Mouse (Mus musculus) lung, adult 18-20 months (tissue): ENCODE measurements around the gene Auts2.

Experiments
- DNase-seq, 2 experiments: peaks; one replicate each; pipeline ENCODE4 v3.0.0; 2022; ENCODE audit warnings: mixed read lengths in 2 of 2

Gene Auts2

GRCm38 (mm10) chr5:131710735-131711473, 832.2 kb downstream of the Auts2 start:
- no peak for DNase-seq

GRCm38 (mm10) chr5:131707471-131707870, 835.7 kb downstream of the Auts2 start:
- DNase-seq, result no peak

GRCm38 (mm10) chr5:131703729-131704128, 839.4 kb downstream of the Auts2 start:
- DNase-seq, result no peak

DNA sequence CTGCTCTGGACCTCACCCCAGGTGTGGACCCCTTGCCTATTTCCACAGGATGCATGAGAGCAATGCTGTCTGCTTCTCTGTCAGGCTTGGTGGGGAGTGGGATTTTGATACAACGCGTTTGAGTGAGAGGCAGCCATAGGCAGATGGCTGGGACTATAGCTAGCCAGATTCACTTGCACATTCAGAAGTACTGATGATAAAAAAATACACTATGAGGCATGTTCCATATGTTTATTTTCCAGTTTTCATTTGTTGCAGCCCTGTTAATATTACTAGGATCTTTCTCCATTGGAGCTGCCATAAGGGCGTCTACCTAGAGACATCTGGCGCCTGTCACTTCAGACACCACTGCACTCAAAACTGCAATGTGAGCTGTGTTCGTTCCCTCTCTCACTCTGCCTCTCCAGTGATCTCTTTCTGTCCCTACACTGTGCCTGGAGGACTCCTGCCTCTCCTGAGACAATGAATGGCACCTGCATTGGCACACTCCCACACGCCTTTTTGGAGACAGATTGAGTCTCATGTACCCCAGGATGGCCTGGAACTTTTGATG, 840.2 kb downstream of the Auts2 start:
- no peak for DNase-seq

DNA sequence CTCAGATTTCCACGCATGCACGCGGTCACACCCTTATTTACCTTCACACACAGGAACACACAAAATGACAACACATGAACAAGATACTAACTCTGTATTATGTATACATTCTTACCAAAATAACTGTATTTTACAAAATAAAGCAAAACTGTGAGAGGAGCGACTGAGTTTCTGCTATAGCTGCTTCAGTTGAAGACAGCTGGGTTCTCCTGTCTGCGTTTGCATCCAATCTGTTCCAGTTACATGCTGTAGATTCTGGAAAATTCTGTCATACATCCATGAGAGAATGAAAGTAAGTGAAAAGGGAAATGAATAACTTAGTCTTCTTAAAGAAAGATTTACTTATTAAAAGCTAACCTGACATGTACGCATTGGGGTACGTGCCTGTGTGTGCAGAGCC, 844.2 kb downstream of the Auts2 start:
- no peak for DNase-seq

DNA sequence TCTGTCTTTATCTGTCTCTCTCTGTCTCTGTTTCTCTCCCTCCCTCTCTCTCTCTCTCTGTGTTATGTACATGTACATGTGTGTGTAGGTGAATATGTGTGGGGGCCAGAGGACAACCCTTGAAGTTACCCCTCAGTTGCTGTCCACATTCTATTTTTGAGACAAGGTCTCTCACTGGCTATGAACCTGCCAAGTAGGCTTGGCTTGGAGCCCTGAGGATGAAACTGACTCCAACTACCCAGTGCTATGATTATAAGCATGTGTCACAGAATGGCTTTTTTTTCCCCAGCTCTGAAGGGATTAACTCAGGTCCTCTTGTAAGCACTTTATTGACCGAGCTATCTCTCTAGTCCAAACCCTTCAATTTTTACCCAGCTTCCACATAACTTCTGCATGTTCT, 852.4 kb downstream of the Auts2 start:
- no peak for DNase-seq

GRCm38 (mm10) chr5:131686956-131687618, 856.1 kb downstream of the Auts2 start:
- DNase-seq, result no peak

- no peak for DNase-seq
These were observed 862.9 kb downstream of the Auts2 start for GRCm38 (mm10) chr5:131680127-131680845.

DNA sequence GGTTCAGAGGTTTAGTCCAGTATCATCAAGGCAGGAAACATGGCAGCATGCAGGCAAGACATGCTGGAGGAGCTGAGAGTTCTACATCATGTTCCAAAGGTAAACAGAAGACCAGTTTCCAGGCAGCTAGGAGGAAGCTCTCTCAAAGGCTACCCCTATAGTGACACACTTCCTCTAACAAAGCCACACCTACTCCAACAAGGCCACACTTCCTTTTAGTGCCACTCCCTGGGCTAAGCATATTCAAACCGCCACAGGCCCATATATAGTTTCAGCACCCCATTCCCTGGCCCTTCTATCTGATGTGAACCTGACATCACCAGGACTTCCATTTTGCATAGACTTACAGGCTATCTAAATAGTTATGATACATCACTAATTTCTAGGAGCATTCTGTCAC, 863.6 kb downstream of the Auts2 start:
- DNase-seq, result no peak

- no peak for DNase-seq
These were observed 865.6 kb downstream of the Auts2 start for GRCm38 (mm10) chr5:131677518-131677917.

DNA sequence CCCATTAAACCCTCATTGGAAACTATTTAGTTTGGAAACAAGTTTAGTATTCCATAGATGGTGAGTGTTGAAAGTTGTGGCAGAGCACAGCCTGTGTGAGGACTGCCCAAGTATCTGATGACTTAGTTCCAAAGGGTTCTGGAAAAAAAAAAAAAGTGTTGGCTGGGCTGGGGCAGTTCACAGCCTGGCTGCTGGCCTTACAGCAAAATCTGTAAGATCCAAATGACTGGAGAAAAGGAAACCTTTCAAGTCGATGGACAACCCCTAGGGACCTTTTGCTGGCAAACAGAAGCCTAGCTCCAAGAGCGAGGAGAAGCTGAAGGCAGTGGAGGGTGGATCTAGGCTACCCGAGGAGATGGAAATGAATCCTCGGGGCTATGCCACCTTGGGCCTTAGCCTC, 869.4 kb downstream of the Auts2 start:
- peak in 1 of 2 experiments; percentile 3 for DNase-seq

GRCm38 (mm10) chr5:131665068-131665467, 878.1 kb downstream of the Auts2 start:
- DNase-seq, result no peak

- DNase-seq, result no peak
These were observed 878.5 kb downstream of the Auts2 start for GRCm38 (mm10) chr5:131664657-131665056.

DNA sequence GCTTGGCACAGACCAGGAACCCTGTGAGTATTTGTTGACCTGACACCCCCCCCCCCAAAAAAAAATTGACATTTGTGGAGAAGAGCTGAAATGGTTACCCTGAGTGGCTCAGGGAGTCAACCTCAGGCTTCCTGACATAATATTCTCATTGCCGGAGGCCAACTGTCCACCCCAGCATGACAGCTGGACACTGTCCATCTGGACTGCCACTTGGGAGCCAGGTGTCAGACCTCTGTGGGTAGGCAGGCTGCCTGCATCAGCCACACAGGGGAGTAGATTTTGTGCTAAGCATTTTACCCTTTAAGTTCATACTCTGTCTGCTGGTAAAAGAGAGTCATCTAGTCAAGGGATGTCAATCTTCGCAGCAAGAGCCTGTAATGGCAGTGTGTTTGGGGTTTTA, 880.5 kb downstream of the Auts2 start:
- no peak for DNase-seq

DNA sequence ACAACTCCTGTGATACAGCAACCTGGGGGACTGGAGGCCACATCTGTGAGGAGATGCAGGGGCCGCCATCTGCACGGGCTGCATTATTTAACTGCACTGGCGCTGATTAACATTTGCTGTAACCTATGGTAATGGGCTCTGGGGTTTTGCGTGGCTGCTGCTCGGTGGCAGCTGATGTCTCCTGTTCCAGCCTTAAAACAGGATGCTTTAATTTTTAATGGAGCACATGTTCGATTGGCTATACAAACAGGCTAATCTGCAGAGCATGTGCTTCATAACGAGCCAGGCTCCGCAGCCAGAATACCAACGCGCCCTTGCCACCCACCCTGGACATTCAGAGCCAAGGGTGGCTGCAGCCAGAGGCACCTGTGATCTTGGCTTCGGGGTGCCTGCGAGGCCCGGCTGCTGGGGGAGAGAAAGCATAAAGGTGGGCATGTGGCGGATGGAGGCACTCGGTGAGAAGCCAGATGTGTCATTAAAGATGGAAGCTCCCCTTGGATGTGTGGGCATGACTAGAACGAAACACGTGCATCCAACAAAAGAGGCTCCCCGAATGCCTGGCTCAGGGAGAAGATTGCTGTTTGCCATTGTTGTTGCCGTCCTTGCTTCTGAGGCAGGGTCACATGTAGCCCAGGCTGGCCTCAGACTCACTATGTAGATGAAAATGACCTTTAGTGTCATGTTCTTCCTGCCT, 884.2 kb downstream of the Auts2 start:
- DNase-seq, result no peak

DNA sequence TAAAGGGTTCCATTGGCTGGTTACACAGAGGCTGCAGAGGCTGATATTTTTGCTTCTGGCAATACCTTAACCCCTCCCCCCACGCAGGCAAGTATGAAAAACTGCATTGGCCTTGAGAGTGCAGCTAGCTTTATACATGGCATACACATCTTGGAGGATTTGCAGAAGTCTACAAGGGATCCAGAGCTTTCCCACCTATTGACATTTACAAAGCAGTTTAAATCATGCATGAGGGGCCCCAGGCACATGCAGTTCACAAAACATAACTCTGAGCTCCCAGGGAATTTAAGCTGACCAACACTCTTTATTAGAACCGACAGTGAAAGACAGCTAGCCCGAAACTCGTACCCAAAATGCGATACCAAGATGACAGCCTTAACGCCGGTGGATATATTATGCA, 888.9 kb downstream of the Auts2 start:
- no peak for DNase-seq

GRCm38 (mm10) chr5:131650381-131650891, 892.7 kb downstream of the Auts2 start:
- no peak for DNase-seq

GRCm38 (mm10) chr5:131647683-131648119, 895.4 kb downstream of the Auts2 start:
- peak; percentile 23 to 43 for DNase-seq

DNA sequence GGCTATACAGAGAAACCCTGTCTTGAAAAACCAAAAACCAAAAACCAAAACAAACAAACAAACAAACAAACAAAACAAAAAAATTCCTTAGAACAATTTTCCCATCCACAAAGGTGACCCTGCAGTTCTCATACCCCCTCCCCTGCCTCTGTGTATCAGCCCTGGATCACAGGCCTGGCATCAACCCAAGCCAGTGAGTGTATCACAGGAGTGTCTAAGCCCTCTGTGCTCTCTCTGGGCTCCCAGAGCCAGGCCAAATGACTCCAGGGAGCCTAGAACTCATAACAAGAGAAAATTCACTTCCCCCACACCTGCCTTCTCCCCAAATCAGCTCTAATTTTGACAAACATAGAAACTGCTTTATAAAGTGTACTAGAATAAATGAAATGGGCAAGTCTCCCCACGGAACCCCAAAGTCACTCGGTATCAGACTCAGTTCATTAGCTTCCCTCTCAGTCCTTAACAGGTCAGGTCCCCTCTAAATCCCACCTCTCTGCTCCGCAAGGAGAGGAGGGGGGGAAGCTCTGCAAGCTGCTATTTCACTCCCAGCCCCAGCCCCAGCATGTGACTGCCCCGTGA, 896.0 kb downstream of the Auts2 start:
- DNase-seq, result no peak

GRCm38 (mm10) chr5:131646192-131646775, 896.9 kb downstream of the Auts2 start:
- DNase-seq, result no peak

DNA sequence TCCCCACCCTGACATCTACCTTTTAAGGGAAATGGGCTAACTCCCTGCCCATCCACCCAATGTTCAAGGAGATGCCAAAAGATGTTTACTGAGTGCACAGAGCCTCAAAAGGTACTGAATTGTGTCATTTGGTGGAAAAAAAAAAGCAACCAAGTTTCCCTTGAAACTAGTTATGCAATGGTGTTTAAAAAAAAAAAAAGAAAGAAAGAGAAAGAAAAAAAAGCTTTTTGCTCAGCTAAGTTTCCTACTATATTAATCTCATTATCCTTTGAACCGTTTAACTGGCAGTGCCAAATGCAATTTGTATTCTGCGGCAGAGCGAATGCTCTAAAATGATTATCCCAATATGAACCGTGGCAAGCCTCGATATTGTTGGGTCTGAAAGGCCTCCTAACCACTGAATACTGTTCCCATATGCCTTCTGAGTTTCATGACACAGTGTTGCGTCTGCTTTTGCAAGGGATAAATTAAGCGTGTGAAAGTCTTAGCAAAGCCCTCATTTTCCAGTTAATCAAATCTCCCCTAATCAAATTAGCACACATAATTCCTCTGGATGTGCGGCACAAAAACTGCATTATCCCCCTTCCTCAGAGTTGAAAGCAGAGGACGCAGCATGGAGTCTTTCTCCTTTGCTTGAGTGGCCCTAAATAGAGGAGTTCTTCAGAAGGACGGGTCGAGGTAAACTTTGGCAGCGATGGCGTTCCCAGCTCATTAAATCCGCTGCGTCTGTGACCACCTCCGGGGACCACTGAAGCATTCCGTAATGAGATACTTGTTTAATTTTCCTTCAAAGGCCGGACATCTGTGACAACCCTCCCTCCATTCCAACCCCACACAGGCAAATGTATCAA, 897.6 kb downstream of the Auts2 start:
- no peak for DNase-seq
